Mouse (Mus musculus): Measurements from ENCODE around the gene Atxn2.
"Not testable (repeated sequence)": the region's sequence is repeated elsewhere in the genome, so short reads cannot be mapped to it uniquely, and the experiment has no call there.

Atxn2 gene

GRCm38 (mm10) chr5:121712232-121712933 lies 1.2 kb downstream of the Atxn2 start:
- peak; percentile 24 for DNase-seq

DNA sequence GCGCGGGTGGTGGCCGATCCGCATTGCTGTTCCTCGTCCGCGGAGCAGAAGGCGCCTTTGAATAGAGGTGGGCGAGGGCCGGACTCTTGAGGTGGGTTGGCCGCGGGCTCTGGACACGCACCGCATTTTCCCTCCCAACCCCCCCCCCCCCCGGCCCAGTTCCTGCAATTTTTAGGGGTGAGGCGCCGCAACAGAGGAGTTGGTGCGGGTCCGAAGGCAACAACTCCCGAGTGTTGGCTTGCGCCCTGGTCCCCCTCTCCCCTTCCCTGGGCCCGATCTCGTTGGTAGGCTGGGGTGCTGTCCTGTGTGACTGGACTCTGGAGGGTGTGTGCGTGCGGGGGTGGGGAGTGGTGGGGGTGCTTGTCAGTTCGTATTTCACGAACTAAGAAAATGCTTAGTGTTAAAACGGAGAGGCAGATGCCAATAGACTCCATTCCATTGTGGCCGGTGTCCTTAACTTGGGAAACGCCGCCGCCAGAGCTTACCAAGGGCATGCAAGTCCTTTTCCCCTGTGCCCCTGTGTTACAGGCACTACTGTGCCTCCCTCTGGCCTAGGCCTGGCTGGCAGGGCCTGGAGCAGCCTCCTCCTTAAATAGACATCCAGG lies 1.9 kb downstream of the Atxn2 start:
- DNase-seq: peak; percentile 66

DNA sequence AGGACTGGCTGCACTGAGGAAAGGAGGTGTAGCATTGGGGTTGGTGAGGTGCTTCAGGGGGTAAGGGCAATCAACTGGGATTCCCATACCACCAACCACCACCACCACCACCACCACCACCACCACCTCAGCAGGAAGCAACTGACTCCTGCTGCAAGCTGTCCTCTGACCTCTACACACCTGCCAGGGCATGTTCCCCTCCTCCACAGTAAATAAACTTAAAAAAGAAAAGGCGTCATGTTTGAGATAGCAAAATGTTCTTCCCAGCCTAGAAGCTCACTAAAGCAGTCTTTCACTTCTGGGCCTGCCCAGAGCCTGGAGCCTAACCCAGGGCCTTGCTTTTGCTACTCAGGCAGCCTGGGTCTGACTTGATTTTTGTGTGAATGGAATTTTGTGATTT lies 3.2 kb downstream of the Atxn2 start:
- no peak for DNase-seq

DNA sequence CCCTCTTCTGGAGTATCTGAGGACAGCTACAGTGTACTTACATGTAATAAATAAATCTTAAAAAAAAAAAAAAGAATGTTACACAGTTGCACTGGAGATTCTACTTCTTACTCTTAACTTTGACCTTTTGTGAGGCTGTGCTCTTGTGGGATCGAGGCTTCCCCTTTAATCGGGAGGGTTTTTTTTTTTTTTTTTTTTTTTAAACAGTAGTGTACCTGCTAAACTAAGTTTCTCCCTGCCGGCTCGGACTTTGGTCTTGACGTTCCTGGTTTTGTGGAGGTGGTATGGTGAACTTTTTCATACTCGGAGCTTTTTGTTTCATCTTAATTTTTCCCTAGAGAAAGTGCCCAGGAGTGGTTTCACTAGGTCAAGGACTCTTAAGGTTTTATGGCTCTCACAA lies 3.8 kb downstream of the Atxn2 start:
- no peak for DNase-seq

- no peak for DNase-seq
Measured at GRCm38 (mm10) chr5:121718462-121718861, 7.3 kb downstream of the Atxn2 start.

GRCm38 (mm10) chr5:121720888-121721585 lies 9.9 kb downstream of the Atxn2 start:
- DNase-seq: no peak

GRCm38 (mm10) chr5:121721841-121722240 lies 10.7 kb downstream of the Atxn2 start:
- DNase-seq: no peak

- peak; percentile 35 for DNase-seq
Measured at GRCm38 (mm10) chr5:121724678-121725077, 13.5 kb downstream of the Atxn2 start.

GRCm38 (mm10) chr5:121730057-121730456 lies 18.9 kb downstream of the Atxn2 start:
- no peak for DNase-seq

- DNase-seq: no peak
Measured at GRCm38 (mm10) chr5:121736641-121737040, 25.5 kb downstream of the Atxn2 start.

- not testable (repeated sequence) for DNase-seq
Measured at GRCm38 (mm10) chr5:121738162-121738561, 27.0 kb downstream of the Atxn2 start.

GRCm38 (mm10) chr5:121738576-121739191 lies 27.5 kb downstream of the Atxn2 start:
- no peak for DNase-seq

DNA sequence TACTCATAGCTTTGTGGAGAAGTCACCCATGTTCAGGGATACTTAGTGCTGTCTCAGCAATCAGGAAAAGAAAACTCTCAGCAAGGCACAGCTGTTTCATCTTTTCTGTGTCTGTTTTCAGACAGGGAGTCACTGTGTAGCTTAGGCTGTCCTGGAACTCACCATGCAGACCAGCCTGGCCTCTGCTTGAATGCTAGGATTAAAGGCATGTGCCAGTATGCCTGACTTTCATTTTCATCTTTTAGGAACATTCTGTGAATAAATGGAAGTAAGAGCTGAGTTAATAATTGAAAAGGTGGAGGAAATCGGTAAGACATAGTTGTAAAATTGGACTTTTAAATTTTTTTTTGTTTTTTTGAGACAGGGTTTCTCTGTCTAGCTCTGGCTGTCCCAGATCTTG lies 29.4 kb downstream of the Atxn2 start:
- no peak for DNase-seq

- no peak for DNase-seq
Measured at GRCm38 (mm10) chr5:121742915-121743314, 31.8 kb downstream of the Atxn2 start.

- not testable (repeated sequence) for DNase-seq
Measured at GRCm38 (mm10) chr5:121747884-121748594, 36.9 kb downstream of the Atxn2 start.

- no peak for DNase-seq
Measured at GRCm38 (mm10) chr5:121749633-121750032, 38.5 kb downstream of the Atxn2 start.

DNA sequence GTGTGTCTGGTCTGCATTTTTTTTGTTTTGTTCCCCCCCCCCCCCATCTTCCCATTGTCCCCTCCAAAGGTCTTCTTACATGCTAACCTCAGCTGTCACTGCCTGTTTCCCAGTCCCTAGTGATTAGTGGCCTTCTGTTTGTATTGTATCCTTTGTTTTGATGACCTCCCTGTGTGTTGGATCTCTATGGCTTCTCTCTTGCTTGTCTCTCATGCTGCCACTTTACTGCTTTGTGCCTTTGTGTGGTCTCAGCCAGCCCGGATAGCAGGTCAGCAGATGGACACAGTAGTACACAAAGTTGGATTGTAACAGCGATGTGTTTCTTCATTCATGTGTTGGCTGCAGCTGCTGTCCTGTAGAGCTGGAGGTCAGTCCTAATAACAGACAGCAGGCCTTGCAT lies 46.8 kb downstream of the Atxn2 start:
- DNase-seq: no peak

- no peak for DNase-seq
Measured at GRCm38 (mm10) chr5:121758341-121758740, 47.2 kb downstream of the Atxn2 start.

DNA sequence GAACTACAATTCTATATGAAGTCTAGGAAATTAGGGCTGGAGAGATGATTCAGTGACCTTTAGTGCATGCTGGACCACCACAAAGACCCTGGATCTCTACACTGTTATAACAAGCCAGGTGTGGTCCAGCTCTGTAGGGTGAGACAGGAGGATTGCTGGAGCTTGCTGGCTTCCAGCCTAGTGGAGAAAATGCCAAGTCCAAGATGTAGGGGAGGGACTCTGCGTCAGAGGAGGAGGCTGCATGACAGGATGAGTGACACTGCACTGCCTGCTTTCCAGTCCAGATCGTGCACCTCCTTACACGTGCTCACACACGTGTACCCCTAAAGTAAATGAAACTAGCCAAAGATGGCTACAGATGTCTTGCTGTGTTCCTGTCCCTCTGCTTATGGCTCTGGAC lies 48.8 kb downstream of the Atxn2 start:
- DNase-seq: no peak

DNA sequence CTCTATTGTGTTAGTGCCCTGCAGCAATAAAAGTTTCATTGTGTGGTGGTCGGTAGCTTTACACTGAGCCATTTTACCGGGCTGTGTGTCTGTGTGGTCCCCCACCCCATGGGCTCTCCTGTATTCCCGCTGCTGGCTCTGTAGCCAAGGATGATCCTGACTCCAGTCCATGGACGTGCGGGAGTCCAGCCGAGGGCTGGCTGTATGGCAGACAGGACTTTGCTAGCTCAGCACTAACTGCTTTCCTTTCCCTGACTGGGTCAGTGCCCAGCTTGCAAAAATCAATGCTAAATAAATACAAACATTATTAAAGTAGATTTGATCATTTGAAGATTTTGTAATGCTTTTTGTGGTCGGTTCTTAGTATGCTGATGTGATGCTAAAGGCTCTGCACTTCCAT lies 50.3 kb downstream of the Atxn2 start:
- no peak for DNase-seq

DNA sequence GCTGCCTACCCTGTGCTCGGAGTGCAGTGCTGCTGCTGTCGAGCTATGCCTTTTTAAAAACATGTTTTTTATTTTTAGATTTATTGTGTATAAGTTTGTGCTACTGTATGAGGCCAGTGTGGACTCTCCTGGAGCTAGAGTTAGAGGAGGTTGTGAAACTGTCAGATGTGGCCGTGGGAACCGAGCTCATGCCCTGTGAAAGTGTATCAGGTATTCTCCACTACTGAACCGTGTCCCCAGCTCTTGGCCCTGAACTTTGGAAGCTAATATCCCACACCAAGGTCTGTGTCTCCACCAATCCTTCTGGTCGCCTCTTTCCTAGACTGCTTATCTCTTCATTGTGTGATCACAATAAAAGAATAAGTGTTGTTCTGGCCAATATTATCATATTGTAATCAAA lies 51.8 kb downstream of the Atxn2 start:
- DNase-seq: no peak

GRCm38 (mm10) chr5:121765020-121765419 lies 53.9 kb downstream of the Atxn2 start:
- DNase-seq: no peak
